Mouse (Mus musculus): ENCODE data around the gene Igf2bp3. TPM values are rescaled to one million over a fixed set of nuclear protein-coding genes. Genes with fewer than 3 reads are reported as not detected.

Gene Igf2bp3
- polyA plus RNA-seq, 1 experiment: 76.0 TPM

- no peak overlapping the region for H3K27ac ChIP-seq (ENCODE audit: control insufficient read depth, insufficient read depth, low read depth, low read length)
- no peaks in the 10 kb centered on the region for H3K36me3 ChIP-seq (ENCODE audit: control insufficient read depth, insufficient read depth, low read length)
- no peak overlapping the region for H3K4me3 ChIP-seq (ENCODE audit: control insufficient read depth, low read depth, low read length)
- H3K4me1 ChIP-seq (ENCODE audit: control insufficient read depth, insufficient read depth, low read length): no peaks in the 10 kb centered on the region
- no peaks in the 10 kb centered on the region for H3K27me3 ChIP-seq (ENCODE audit: control insufficient read depth, insufficient read depth, low read length)
- TF ChIP-seq CTCF (IDR thresholded peaks at IDR 0.05; ENCODE audit: control insufficient read depth, insufficient read depth, insufficient replicate concordance, low read depth, low read length): no peak
- no peak for TF ChIP-seq POLR2A (IDR thresholded peaks at IDR 0.05; ENCODE audit: control insufficient read depth, low read depth, low read length)
Observed at GRCm38 (mm10) chr6:49171216-49171615, 43.5 kb downstream of the Igf2bp3 start.

DNA sequence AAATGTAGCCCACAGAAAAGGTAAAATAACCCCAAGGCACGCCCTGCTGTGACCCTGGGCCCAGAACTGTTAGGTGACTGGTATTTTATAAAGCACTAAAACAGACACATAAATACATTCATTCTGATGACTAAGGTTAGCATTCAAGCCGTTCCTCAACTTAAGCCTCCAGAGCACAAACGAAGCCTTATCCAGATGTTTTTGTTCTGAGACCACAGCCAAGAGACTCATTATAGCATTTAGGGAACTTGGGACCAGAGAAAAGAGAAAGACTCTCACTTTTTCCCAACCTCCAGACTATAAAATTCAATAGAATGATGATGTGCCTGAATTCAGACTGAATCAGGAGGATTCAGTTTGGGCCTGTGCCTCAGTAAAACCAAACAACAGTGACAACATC, 46.1 kb downstream of the Igf2bp3 start:
- TF ChIP-seq CTCF (IDR thresholded peaks at IDR 0.05; ENCODE audit: control insufficient read depth, insufficient read depth, insufficient replicate concordance, low read depth, low read length) (no peak), POLR2A (IDR thresholded peaks at IDR 0.05; ENCODE audit: control insufficient read depth, low read depth, low read length) (no peak)
- no peaks in the 10 kb centered on the region for H3K36me3 ChIP-seq (ENCODE audit: control insufficient read depth, insufficient read depth, low read length)
- H3K4me1 ChIP-seq (ENCODE audit: control insufficient read depth, insufficient read depth, low read length): peaks cover 4% of the 10 kb centered on the region
- no peak overlapping the region for H3K4me3 ChIP-seq (ENCODE audit: control insufficient read depth, low read depth, low read length)
- H3K27me3 ChIP-seq (ENCODE audit: control insufficient read depth, insufficient read depth, low read length): no peaks in the 10 kb centered on the region
- H3K27ac ChIP-seq (ENCODE audit: control insufficient read depth, insufficient read depth, low read depth, low read length): no peak overlapping the region

DNA sequence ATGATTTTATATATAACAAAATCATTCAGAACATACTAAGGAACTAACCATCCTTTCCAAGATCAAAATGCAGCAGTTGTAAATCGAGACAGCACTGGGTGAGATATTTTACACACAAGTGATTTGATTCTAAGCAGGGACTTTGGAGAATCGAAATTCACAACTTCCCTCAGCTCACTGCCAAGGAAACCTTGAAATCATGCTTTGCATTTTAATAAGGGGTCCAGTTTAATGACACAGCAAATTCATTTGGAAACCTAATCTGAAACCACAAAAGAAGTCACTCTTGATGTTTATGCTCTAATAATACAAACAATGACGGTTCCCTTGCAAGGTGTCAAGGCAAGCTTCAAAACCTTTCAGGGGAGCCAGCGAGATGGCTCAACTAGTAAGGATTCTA, 47.4 kb downstream of the Igf2bp3 start:
- Histone ChIP-seq H3K4me3 (ENCODE audit: control insufficient read depth, low read depth, low read length) (no peak overlapping the region), H3K27me3 (ENCODE audit: control insufficient read depth, insufficient read depth, low read length) (no peaks in the 10 kb centered on the region), H3K36me3 (ENCODE audit: control insufficient read depth, insufficient read depth, low read length) (no peaks in the 10 kb centered on the region), H3K4me1 (ENCODE audit: control insufficient read depth, insufficient read depth, low read length) (peaks cover 4% of the 10 kb centered on the region), H3K27ac (ENCODE audit: control insufficient read depth, insufficient read depth, low read depth, low read length) (no peak overlapping the region)
- TF ChIP-seq POLR2A (IDR thresholded peaks at IDR 0.05; ENCODE audit: control insufficient read depth, low read depth, low read length): no peak
- no peak for TF ChIP-seq CTCF (IDR thresholded peaks at IDR 0.05; ENCODE audit: control insufficient read depth, insufficient read depth, insufficient replicate concordance, low read depth, low read length)

- Histone ChIP-seq H3K4me3 (ENCODE audit: control insufficient read depth, low read depth, low read length) (no peak overlapping the region), H3K27ac (ENCODE audit: control insufficient read depth, insufficient read depth, low read depth, low read length) (no peak overlapping the region), H3K4me1 (ENCODE audit: control insufficient read depth, insufficient read depth, low read length) (peaks cover 4% of the 10 kb centered on the region), H3K36me3 (ENCODE audit: control insufficient read depth, insufficient read depth, low read length) (no peaks in the 10 kb centered on the region), H3K27me3 (ENCODE audit: control insufficient read depth, insufficient read depth, low read length) (no peaks in the 10 kb centered on the region)
- TF ChIP-seq POLR2A (IDR thresholded peaks at IDR 0.05; ENCODE audit: control insufficient read depth, low read depth, low read length) (no peak), CTCF (IDR thresholded peaks at IDR 0.05; ENCODE audit: control insufficient read depth, insufficient read depth, insufficient replicate concordance, low read depth, low read length) (no peak)
Observed at GRCm38 (mm10) chr6:49166318-49166717, 48.4 kb downstream of the Igf2bp3 start.

DNA sequence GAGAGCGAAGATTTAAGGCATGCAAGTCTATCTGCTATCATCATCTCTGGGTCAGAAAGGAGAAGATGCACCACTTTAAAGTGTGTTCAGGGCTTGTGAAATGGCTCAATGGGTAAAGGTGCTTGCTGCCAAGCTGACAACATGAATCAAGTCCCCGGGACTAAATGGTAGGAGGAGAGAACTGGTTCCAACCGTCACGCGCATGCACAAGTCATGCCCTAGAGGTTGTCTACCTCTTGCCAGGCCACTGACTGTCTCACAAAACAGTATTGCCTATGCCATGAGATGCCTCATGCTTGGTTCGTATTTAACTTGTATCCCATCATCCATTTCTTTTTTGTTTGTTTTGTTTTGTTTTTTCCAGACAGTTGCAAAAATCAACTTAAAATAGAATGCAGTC, 48.9 kb downstream of the Igf2bp3 start:
- TF ChIP-seq CTCF (IDR thresholded peaks at IDR 0.05; ENCODE audit: control insufficient read depth, insufficient read depth, insufficient replicate concordance, low read depth, low read length): no peak
- no peak for TF ChIP-seq POLR2A (IDR thresholded peaks at IDR 0.05; ENCODE audit: control insufficient read depth, low read depth, low read length)
- H3K4me3 ChIP-seq (ENCODE audit: control insufficient read depth, low read depth, low read length): no peak overlapping the region
- H3K27ac ChIP-seq (ENCODE audit: control insufficient read depth, insufficient read depth, low read depth, low read length): no peak overlapping the region
- no peaks in the 10 kb centered on the region for H3K36me3 ChIP-seq (ENCODE audit: control insufficient read depth, insufficient read depth, low read length)
- H3K27me3 ChIP-seq (ENCODE audit: control insufficient read depth, insufficient read depth, low read length): no peaks in the 10 kb centered on the region
- peaks cover 4% of the 10 kb centered on the region for H3K4me1 ChIP-seq (ENCODE audit: control insufficient read depth, insufficient read depth, low read length)

DNA sequence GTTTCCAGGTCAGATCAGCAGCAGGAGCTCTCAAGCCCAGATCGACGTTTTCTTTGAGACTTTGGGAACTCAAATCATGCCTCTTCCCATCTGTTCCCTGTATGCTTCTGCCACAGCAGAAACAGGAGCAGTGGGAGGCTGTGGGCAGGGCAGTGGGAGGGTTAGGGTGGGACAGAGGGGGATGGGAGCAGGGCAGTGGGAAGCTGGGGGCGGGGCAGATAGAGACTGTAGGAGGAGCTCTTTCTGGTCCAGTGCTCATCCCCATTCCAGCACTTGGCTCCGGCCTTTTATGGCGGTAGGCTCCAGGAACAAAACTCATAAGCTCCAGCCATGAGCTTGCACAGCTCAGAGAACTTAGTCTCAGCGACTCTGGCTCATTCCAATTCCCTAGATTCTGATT, 49.7 kb downstream of the Igf2bp3 start:
- H3K4me3 ChIP-seq (ENCODE audit: control insufficient read depth, low read depth, low read length): no peak overlapping the region
- peaks cover 4% of the 10 kb centered on the region for H3K4me1 ChIP-seq (ENCODE audit: control insufficient read depth, insufficient read depth, low read length)
- H3K27me3 ChIP-seq (ENCODE audit: control insufficient read depth, insufficient read depth, low read length): no peaks in the 10 kb centered on the region
- H3K36me3 ChIP-seq (ENCODE audit: control insufficient read depth, insufficient read depth, low read length): no peaks in the 10 kb centered on the region
- no peak overlapping the region for H3K27ac ChIP-seq (ENCODE audit: control insufficient read depth, insufficient read depth, low read depth, low read length)
- TF ChIP-seq CTCF (IDR thresholded peaks at IDR 0.05; ENCODE audit: control insufficient read depth, insufficient read depth, insufficient replicate concordance, low read depth, low read length) (no peak), POLR2A (IDR thresholded peaks at IDR 0.05; ENCODE audit: control insufficient read depth, low read depth, low read length) (no peak)

- H3K36me3 ChIP-seq (ENCODE audit: control insufficient read depth, insufficient read depth, low read length): no peaks in the 10 kb centered on the region
- H3K27me3 ChIP-seq (ENCODE audit: control insufficient read depth, insufficient read depth, low read length): no peaks in the 10 kb centered on the region
- TF ChIP-seq POLR2A (IDR thresholded peaks at IDR 0.05; ENCODE audit: control insufficient read depth, low read depth, low read length): no peak
- TF ChIP-seq CTCF (IDR thresholded peaks at IDR 0.05; ENCODE audit: control insufficient read depth, insufficient read depth, insufficient replicate concordance, low read depth, low read length): no peak
- H3K4me3 ChIP-seq (ENCODE audit: control insufficient read depth, low read depth, low read length): peak overlapping the region; percentile 3; the same call in 1 of the 2 replicates
- peaks cover 4% of the 10 kb centered on the region for H3K4me1 ChIP-seq (ENCODE audit: control insufficient read depth, insufficient read depth, low read length)
- no peak overlapping the region for H3K27ac ChIP-seq (ENCODE audit: control insufficient read depth, insufficient read depth, low read depth, low read length)
Observed at GRCm38 (mm10) chr6:49164701-49165100, 50.1 kb downstream of the Igf2bp3 start.

GRCm38 (mm10) chr6:49159971-49160370, 54.8 kb downstream of the Igf2bp3 start:
- H3K4me1 ChIP-seq (ENCODE audit: control insufficient read depth, insufficient read depth, low read length): peaks cover 4% of the 10 kb centered on the region
- H3K4me3 ChIP-seq (ENCODE audit: control insufficient read depth, low read depth, low read length): no peak overlapping the region

More at GRCm38 (mm10) chr6:49159971-49160370, 54.8 kb downstream of the Igf2bp3 start:
- no peak overlapping the region for H3K27ac ChIP-seq (ENCODE audit: control insufficient read depth, insufficient read depth, low read depth, low read length)
- H3K27me3 ChIP-seq (ENCODE audit: control insufficient read depth, insufficient read depth, low read length): no peaks in the 10 kb centered on the region
- no peak for TF ChIP-seq POLR2A (IDR thresholded peaks at IDR 0.05; ENCODE audit: control insufficient read depth, low read depth, low read length)
- no peak for TF ChIP-seq CTCF (IDR thresholded peaks at IDR 0.05; ENCODE audit: control insufficient read depth, insufficient read depth, insufficient replicate concordance, low read depth, low read length)
- no peaks in the 10 kb centered on the region for H3K36me3 ChIP-seq (ENCODE audit: control insufficient read depth, insufficient read depth, low read length)
